Mouse (Mus musculus) MEL (cell line): ENCODE data around the gene Creb5.

ENCODE experiments used
- CHD2 ChIP-seq: IDR thresholded peaks from 2 replicates; pipeline ENCODE4 v1.6.1; 2011; ENCODE audit warnings: low read length, improper control_type of control experiment
- CTCF ChIP-seq, 3 experiments: IDR thresholded peaks in 2 of 3; conservative IDR thresholded peaks in 1 of 3; 2 replicates each; pipeline ENCODE4 v1.5.1; 2011 to 2012; ENCODE audit warnings: low read length in 3 of 3, low read depth in 2 of 3, mild to moderate bottlenecking in 2 of 3, improper control_type of control experiment in 1 of 3, inconsistent platforms in 1 of 3, mixed read lengths in 1 of 3, moderate library complexity in 1 of 3; ENCODE audit not compliant: control insufficient read depth in 1 of 3, insufficient read depth in 1 of 3, poor library complexity in 1 of 3, severe bottlenecking in 1 of 3
- EP300 ChIP-seq, 2 experiments: IDR thresholded peaks; 2 replicates each; pipeline ENCODE4 v1.6.1; 2011; ENCODE audit warnings: improper control_type of control experiment in 2 of 2, low read length in 2 of 2, low read depth in 1 of 2, mild to moderate bottlenecking in 1 of 2
- MAX ChIP-seq: IDR thresholded peaks from 2 replicates; pipeline ENCODE4 v1.6.1; 2011; ENCODE audit warnings: low read length, improper control_type of control experiment
- POLR2A ChIP-seq, 2 experiments: IDR thresholded peaks; 2 replicates each; pipeline ENCODE4 v1.6.1; 2011 to 2012; ENCODE audit warnings: low read length in 2 of 2, mild to moderate bottlenecking in 2 of 2, control low read depth in 1 of 2, improper control_type of control experiment in 1 of 2, low read depth in 1 of 2, moderate library complexity in 1 of 2; ENCODE audit not compliant: control insufficient read depth in 1 of 2, insufficient read depth in 1 of 2, poor library complexity in 1 of 2
- POLR2AphosphoS2 ChIP-seq: IDR thresholded peaks from 2 replicates; pipeline ENCODE4 v1.6.1; 2011; ENCODE audit warnings: low read length, improper control_type of control experiment
- TBP ChIP-seq: IDR thresholded peaks from 2 replicates; pipeline ENCODE4 v1.8.0; 2011; ENCODE audit warnings: low read depth, low read length, improper control_type of control experiment
- USF2 ChIP-seq, 2 experiments: IDR thresholded peaks; 2 replicates each; pipeline ENCODE4 v1.6.1; 2011 to 2012; ENCODE audit warnings: improper control_type of control experiment in 2 of 2, low read length in 2 of 2, borderline replicate concordance in 1 of 2, inconsistent platforms in 1 of 2, low read depth in 1 of 2, mild to moderate bottlenecking in 1 of 2; ENCODE audit not compliant: insufficient read depth in 1 of 2
- ZC3H11A ChIP-seq: IDR thresholded peaks from 2 replicates; pipeline ENCODE4 v1.6.1; 2012; ENCODE audit warnings: low read depth, mild to moderate bottlenecking, inconsistent platforms, low read length, improper control_type of control experiment

GRCm38 (mm10) chr6:53721595-53721994, 434.5 kb downstream of the Creb5 start:
- TF ChIP-seq CTCF (IDR thresholded peaks at IDR 0.05 in 2 of 3, conservative IDR thresholded peaks at IDR 0.05 in 1 of 3; ENCODE audit: control insufficient read depth in 1 of 3, insufficient read depth in 1 of 3, low read depth in 2 of 3, low read length in 3 of 3, poor library complexity in 1 of 3, severe bottlenecking in 1 of 3) (peak; percentile 15 to 43 (median 25); a peak in 5 of 6 replicates), TBP (no peak), ZC3H11A (no peak), CHD2 (no peak), MAX (no peak), POLR2A (IDR thresholded peaks at IDR 0.05; ENCODE audit: control insufficient read depth in 1 of 2, insufficient read depth in 1 of 2, low read depth in 1 of 2, low read length in 2 of 2, poor library complexity in 1 of 2) (no peak), POLR2AphosphoS2 (no peak), USF2 (IDR thresholded peaks at IDR 0.05; ENCODE audit: borderline replicate concordance in 1 of 2, insufficient read depth in 1 of 2, low read depth in 1 of 2, low read length in 2 of 2) (no peak), EP300 (IDR thresholded peaks at IDR 0.05; ENCODE audit: low read depth in 1 of 2, low read length in 2 of 2) (no peak)
